Mouse (Mus musculus): ENCODE results near the gene Iqub. TPM values are rescaled to one million over a fixed set of nuclear protein-coding genes. Genes with fewer than 3 reads are reported as not detected.

Iqub gene
- polyA plus RNA-seq, 1 experiment, result 29.2 TPM

GRCm38 (mm10) chr6:24527155-24528063 lies 12.5 kb upstream of the Iqub start, which contains the start of gene Ndufa5:
Gene Ndufa5, minus strand, starts transcription at chr6:24528013.
- H3K36me3 ChIP-seq (ENCODE audit: control insufficient read depth, insufficient read depth, low read length), result no peaks in the 10 kb centered on the region
- peak within 1 kb of the TSS; percentile 65 for H3K27ac ChIP-seq (ENCODE audit: control insufficient read depth, insufficient read depth, low read depth, low read length)

DNA sequence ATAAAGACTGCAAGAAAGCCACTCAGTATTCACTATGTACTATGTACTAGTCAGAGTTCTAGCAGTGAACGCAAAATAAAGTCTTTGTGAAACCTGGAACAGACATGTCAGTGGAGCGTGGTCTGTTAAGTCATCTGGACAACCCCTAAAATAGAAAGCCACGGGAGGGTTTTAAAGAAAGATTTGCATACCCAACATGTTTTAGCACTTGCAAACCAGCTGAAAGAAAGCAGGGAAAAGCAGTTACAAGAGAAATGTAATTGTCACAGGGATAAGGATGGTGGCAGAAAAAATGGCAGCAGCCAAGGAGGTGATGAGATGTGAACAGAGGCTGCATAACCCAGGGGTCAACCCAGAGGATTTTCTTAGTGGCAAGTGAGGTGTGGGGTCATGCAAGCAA lies 10.8 kb upstream of the Iqub start:
- Histone ChIP-seq H3K27me3 (ENCODE audit: control insufficient read depth, insufficient read depth, low read length) (no peaks in the 10 kb centered on the region), H3K4me1 (ENCODE audit: control insufficient read depth, insufficient read depth, low read length) (no peaks in the 10 kb centered on the region; the same call in 1 of the 2 replicates), H3K36me3 (ENCODE audit: control insufficient read depth, insufficient read depth, low read length) (no peaks in the 10 kb centered on the region), H3K27ac (ENCODE audit: control insufficient read depth, insufficient read depth, low read depth, low read length) (no peak overlapping the region), H3K4me3 (ENCODE audit: control insufficient read depth, low read depth, low read length) (peak overlapping the region; percentile 29; the same call in 1 of the 2 replicates)
- TF ChIP-seq CTCF (IDR thresholded peaks at IDR 0.05; ENCODE audit: control insufficient read depth, insufficient read depth, insufficient replicate concordance, low read depth, low read length) (no peak), POLR2A (IDR thresholded peaks at IDR 0.05; ENCODE audit: control insufficient read depth, low read depth, low read length) (no peak)

More at GRCm38 (mm10) chr6:24527155-24528063, 12.5 kb upstream of the Iqub start, which contains the start of gene Ndufa5:
- Histone ChIP-seq H3K4me3 (ENCODE audit: control insufficient read depth, low read depth, low read length) (peak within 1 kb of the TSS; percentile 94), H3K4me1 (ENCODE audit: control insufficient read depth, insufficient read depth, low read length) (no peaks in the 10 kb centered on the region; the same call in 1 of the 2 replicates), H3K27me3 (ENCODE audit: control insufficient read depth, insufficient read depth, low read length) (no peaks in the 10 kb centered on the region)
- no peak for TF ChIP-seq CTCF (IDR thresholded peaks at IDR 0.05; ENCODE audit: control insufficient read depth, insufficient read depth, insufficient replicate concordance, low read depth, low read length)
- peak; percentile 90 for TF ChIP-seq POLR2A (IDR thresholded peaks at IDR 0.05; ENCODE audit: control insufficient read depth, low read depth, low read length)

- Histone ChIP-seq H3K36me3 (ENCODE audit: control insufficient read depth, insufficient read depth, low read length) (no peaks in the 10 kb centered on the region), H3K27ac (ENCODE audit: control insufficient read depth, insufficient read depth, low read depth, low read length) (no peak overlapping the region), H3K4me1 (ENCODE audit: control insufficient read depth, insufficient read depth, low read length) (peaks cover 6% of the 10 kb centered on the region), H3K4me3 (ENCODE audit: control insufficient read depth, low read depth, low read length) (no peak overlapping the region), H3K27me3 (ENCODE audit: control insufficient read depth, insufficient read depth, low read length) (no peaks in the 10 kb centered on the region)
- TF ChIP-seq POLR2A (IDR thresholded peaks at IDR 0.05; ENCODE audit: control insufficient read depth, low read depth, low read length) (no peak), CTCF (IDR thresholded peaks at IDR 0.05; ENCODE audit: control insufficient read depth, insufficient read depth, insufficient replicate concordance, low read depth, low read length) (no peak)
Observed at GRCm38 (mm10) chr6:24516197-24516596, 1.3 kb upstream of the Iqub start.

DNA sequence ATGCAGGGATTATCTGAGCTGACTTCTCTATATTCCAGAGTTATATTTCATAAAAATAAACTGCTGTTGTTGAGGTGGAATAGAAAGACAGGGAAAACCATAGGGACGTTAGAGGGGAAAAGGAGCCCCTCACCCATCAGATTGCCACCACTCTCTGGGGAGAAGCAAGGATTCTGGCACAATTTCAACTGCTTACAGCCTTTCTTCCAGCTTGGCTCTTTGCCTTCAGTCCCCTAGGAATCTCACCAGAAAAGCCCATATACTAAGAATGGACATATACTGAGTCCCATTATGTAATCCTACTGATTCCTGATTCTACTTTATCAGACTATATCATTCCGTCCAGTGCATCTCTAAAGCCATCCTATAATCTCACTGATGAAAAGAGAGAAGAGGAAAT lies 10.7 kb downstream of the Iqub start:
- Histone ChIP-seq H3K27me3 (ENCODE audit: control insufficient read depth, insufficient read depth, low read length) (no peaks in the 10 kb centered on the region), H3K4me3 (ENCODE audit: control insufficient read depth, low read depth, low read length) (no peak overlapping the region), H3K36me3 (ENCODE audit: control insufficient read depth, insufficient read depth, low read length) (no peaks in the 10 kb centered on the region), H3K27ac (ENCODE audit: control insufficient read depth, insufficient read depth, low read depth, low read length) (no peak overlapping the region), H3K4me1 (ENCODE audit: control insufficient read depth, insufficient read depth, low read length) (no peaks in the 10 kb centered on the region)
- no peak for TF ChIP-seq CTCF (IDR thresholded peaks at IDR 0.05; ENCODE audit: control insufficient read depth, insufficient read depth, insufficient replicate concordance, low read depth, low read length)
- no peak for TF ChIP-seq POLR2A (IDR thresholded peaks at IDR 0.05; ENCODE audit: control insufficient read depth, low read depth, low read length)

DNA sequence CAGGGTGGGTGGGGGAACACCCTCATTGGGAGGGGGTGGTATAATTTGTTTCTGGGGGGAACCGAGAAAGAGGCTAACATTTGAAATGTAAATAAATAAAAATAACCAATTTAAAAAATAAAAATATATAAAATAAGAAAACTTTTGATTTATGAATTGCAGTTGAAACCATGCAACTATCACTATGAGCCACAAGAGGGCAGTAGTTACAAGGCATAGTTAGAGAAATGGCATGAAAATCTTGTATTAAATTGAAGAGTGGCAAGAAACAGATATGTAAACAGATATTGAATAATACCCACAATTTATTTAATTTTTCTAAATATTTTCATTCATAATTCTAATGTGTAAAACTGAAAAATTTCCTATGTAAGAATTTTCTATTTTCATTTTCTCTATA lies 24.5 kb downstream of the Iqub start:
- no peaks in the 10 kb centered on the region for H3K27me3 ChIP-seq (ENCODE audit: control insufficient read depth, insufficient read depth, low read length)
- no peak overlapping the region for H3K27ac ChIP-seq (ENCODE audit: control insufficient read depth, insufficient read depth, low read depth, low read length)
- H3K4me3 ChIP-seq (ENCODE audit: control insufficient read depth, low read depth, low read length), result no peak overlapping the region
- H3K4me1 ChIP-seq (ENCODE audit: control insufficient read depth, insufficient read depth, low read length), result no peaks in the 10 kb centered on the region
- no peaks in the 10 kb centered on the region for H3K36me3 ChIP-seq (ENCODE audit: control insufficient read depth, insufficient read depth, low read length)
- TF ChIP-seq POLR2A (IDR thresholded peaks at IDR 0.05; ENCODE audit: control insufficient read depth, low read depth, low read length), result no peak
- no peak for TF ChIP-seq CTCF (IDR thresholded peaks at IDR 0.05; ENCODE audit: control insufficient read depth, insufficient read depth, insufficient replicate concordance, low read depth, low read length)

DNA sequence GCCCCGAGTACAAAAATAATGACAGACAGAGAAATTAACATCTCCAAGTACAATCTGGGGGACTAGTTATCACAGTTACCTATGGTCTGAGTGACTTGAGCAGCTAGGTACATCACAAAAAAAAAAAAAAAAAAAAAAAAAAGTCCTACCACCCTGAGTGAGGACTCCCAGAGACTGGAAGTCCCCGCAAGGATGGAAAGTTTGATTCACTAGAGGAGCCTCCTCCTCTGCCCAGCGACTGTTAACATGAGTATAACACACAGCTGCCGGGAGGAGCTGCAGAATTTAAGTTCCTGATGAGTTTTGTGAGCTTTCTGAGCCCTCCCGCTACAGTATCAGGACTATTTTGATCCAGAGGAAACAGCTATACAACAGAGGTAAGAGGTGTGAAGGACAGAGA lies 28.3 kb downstream of the Iqub start:
- TF ChIP-seq CTCF (IDR thresholded peaks at IDR 0.05; ENCODE audit: control insufficient read depth, insufficient read depth, insufficient replicate concordance, low read depth, low read length) (no peak), POLR2A (IDR thresholded peaks at IDR 0.05; ENCODE audit: control insufficient read depth, low read depth, low read length) (no peak)
- H3K27me3 ChIP-seq (ENCODE audit: control insufficient read depth, insufficient read depth, low read length), result no peaks in the 10 kb centered on the region
- H3K36me3 ChIP-seq (ENCODE audit: control insufficient read depth, insufficient read depth, low read length), result no peaks in the 10 kb centered on the region
- no peak overlapping the region for H3K27ac ChIP-seq (ENCODE audit: control insufficient read depth, insufficient read depth, low read depth, low read length)
- H3K4me3 ChIP-seq (ENCODE audit: control insufficient read depth, low read depth, low read length), result no peak overlapping the region
- no peaks in the 10 kb centered on the region for H3K4me1 ChIP-seq (ENCODE audit: control insufficient read depth, insufficient read depth, low read length)

DNA sequence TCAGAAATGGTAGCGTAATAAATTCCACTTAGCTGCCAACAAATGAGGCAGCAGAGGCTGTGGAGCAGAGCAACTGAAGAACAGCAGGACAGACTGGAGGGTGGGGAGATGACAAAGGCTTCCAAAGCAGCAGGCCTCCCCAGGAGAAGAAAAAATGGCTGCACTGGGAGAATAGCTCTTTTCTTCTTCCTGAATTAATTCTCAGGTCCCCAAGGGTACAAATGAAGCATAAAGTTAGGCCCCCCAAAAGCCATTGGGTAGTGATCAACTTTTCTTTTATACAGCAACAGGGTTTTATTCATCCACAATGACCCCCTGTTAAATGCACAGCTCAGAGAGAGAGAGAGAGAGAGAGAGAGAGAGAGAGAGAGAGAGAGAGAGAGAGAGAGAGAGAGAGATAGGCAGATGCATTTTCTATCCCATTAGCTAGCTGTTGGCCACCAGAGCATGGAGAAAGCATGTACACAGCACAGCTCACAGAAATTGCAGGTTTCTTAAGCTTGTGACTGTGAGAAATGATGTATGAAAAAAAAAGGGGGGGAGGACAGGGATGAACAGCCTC lies 44.2 kb downstream of the Iqub start:
- Histone ChIP-seq H3K4me1 (ENCODE audit: control insufficient read depth, insufficient read depth, low read length) (no peaks in the 10 kb centered on the region), H3K27ac (ENCODE audit: control insufficient read depth, insufficient read depth, low read depth, low read length) (no peak overlapping the region), H3K27me3 (ENCODE audit: control insufficient read depth, insufficient read depth, low read length) (no peaks in the 10 kb centered on the region), H3K36me3 (ENCODE audit: control insufficient read depth, insufficient read depth, low read length) (no peaks in the 10 kb centered on the region), H3K4me3 (ENCODE audit: control insufficient read depth, low read depth, low read length) (no peak overlapping the region)
- no peak for TF ChIP-seq POLR2A (IDR thresholded peaks at IDR 0.05; ENCODE audit: control insufficient read depth, low read depth, low read length)
- no peak for TF ChIP-seq CTCF (IDR thresholded peaks at IDR 0.05; ENCODE audit: control insufficient read depth, insufficient read depth, insufficient replicate concordance, low read depth, low read length)

Measured in testis, adult 2 months (tissue).